Mouse (Mus musculus) MEL (cell line): ENCODE data around the gene Igfbp6. TPM values are rescaled to one million over a fixed set of nuclear protein-coding genes. Genes with fewer than 3 reads are reported as not detected.

ENCODE experiments used
- DNase-seq: peaks from one replicate; pipeline ENCODE4 v3.0.0; 2011; ENCODE audit warnings: low read depth, low spot score
- H3K27ac ChIP-seq: 2 replicates; pipeline ENCODE4 v1.5.1; 2012; ENCODE audit warnings: low read depth, mild to moderate bottlenecking, control low read depth, low read length, moderate library complexity; ENCODE audit not compliant: control insufficient read depth
- H3K27me3 ChIP-seq, 2 experiments: fragments of 150-350 bp in 1 of 2; sonication (generic) in 1 of 2; 2 replicates each; pipeline ENCODE4 v1.6.1; 2012; ENCODE audit warnings: low read length in 2 of 2, mild to moderate bottlenecking in 2 of 2, improper control_type of control experiment in 1 of 2, moderate library complexity in 1 of 2; ENCODE audit not compliant: insufficient read depth in 2 of 2, control insufficient read depth in 1 of 2
- H3K36me3 ChIP-seq, 2 experiments: 2 replicates each; pipeline ENCODE4 v1.6.1; 2012 to 2014; ENCODE audit warnings: low read length in 2 of 2, improper control_type of control experiment in 1 of 2, inconsistent platforms in 1 of 2, mild to moderate bottlenecking in 1 of 2; ENCODE audit not compliant: insufficient read depth in 2 of 2, control insufficient read depth in 1 of 2
- H3K4me1 ChIP-seq, 2 experiments: fragments of 150-350 bp in 1 of 2; sonication (generic) in 1 of 2; 2 replicates each; pipeline ENCODE4 v1.6.1; 2012; ENCODE audit warnings: low read length in 2 of 2, improper control_type of control experiment in 1 of 2, mild to moderate bottlenecking in 1 of 2; ENCODE audit not compliant: insufficient read depth in 2 of 2, control insufficient read depth in 1 of 2
- H3K4me3 ChIP-seq, 2 experiments: fragments of 150-350 bp in 1 of 2; sonication (generic) in 1 of 2; 2 replicates each; pipeline ENCODE4 v1.5.1; 2012; ENCODE audit warnings: low read depth in 2 of 2, low read length in 2 of 2, mild to moderate bottlenecking in 2 of 2, moderate library complexity in 2 of 2, control low read depth in 1 of 2, improper control_type of control experiment in 1 of 2; ENCODE audit not compliant: control insufficient read depth in 1 of 2, insufficient read depth in 1 of 2
- H3K79me2 ChIP-seq: 2 replicates; pipeline ENCODE4 v1.6.1; 2012; ENCODE audit warnings: mild to moderate bottlenecking, low read length, moderate library complexity; ENCODE audit not compliant: control insufficient read depth, poor library complexity, insufficient read depth
- H3K9ac ChIP-seq: 2 replicates; pipeline ENCODE4 v1.6.1; 2012; ENCODE audit warnings: low read depth, mild to moderate bottlenecking, control low read depth, low read length, moderate library complexity; ENCODE audit not compliant: control insufficient read depth, poor library complexity, severe bottlenecking
- H3K9me3 ChIP-seq: fragments of 150-350 bp; sonication (generic); replicated peaks from 2 replicates; pipeline ENCODE4 v1.6.1; 2012; ENCODE audit warnings: mild to moderate bottlenecking, low read length, improper control_type of control experiment, moderate library complexity; ENCODE audit not compliant: insufficient read depth
- CHD1 ChIP-seq: IDR thresholded peaks from 2 replicates; pipeline ENCODE4 v1.6.1; 2012; ENCODE audit warnings: low read depth, mild to moderate bottlenecking, inconsistent platforms, low read length, improper control_type of control experiment
- CTCF ChIP-seq, 3 experiments: IDR thresholded peaks in 2 of 3; conservative IDR thresholded peaks in 1 of 3; 2 replicates each; pipeline ENCODE4 v1.5.1; 2011 to 2012; ENCODE audit warnings: low read length in 3 of 3, low read depth in 2 of 3, mild to moderate bottlenecking in 2 of 3, improper control_type of control experiment in 1 of 3, inconsistent platforms in 1 of 3, mixed read lengths in 1 of 3, moderate library complexity in 1 of 3; ENCODE audit not compliant: control insufficient read depth in 1 of 3, insufficient read depth in 1 of 3, poor library complexity in 1 of 3, severe bottlenecking in 1 of 3
- E2F4 ChIP-seq: IDR thresholded peaks from 2 replicates; pipeline ENCODE4 v1.6.1; 2011; ENCODE audit warnings: low read depth, low read length, improper control_type of control experiment, borderline replicate concordance
- ELF1 ChIP-seq: IDR thresholded peaks from 2 replicates; pipeline ENCODE4 v1.6.1; 2014; ENCODE audit warnings: low read depth, mild to moderate bottlenecking, inconsistent platforms, low read length, improper control_type of control experiment, moderate library complexity
- GATA1 ChIP-seq: IDR thresholded peaks from 2 replicates; pipeline ENCODE4 v1.6.1; 2011; ENCODE audit warnings: low read depth, low read length, improper control_type of control experiment
- MAX ChIP-seq: IDR thresholded peaks from 2 replicates; pipeline ENCODE4 v1.6.1; 2011; ENCODE audit warnings: low read length, improper control_type of control experiment
- MAZ ChIP-seq: IDR thresholded peaks from 2 replicates; pipeline ENCODE4 v1.6.1; 2012; ENCODE audit warnings: low read depth, mild to moderate bottlenecking, inconsistent platforms, low read length, improper control_type of control experiment
- MEF2A ChIP-seq: IDR thresholded peaks from 2 replicates; pipeline ENCODE4 v1.6.1; 2014; ENCODE audit warnings: low read depth, mild to moderate bottlenecking, inconsistent platforms, low read length, improper control_type of control experiment; ENCODE audit not compliant: poor library complexity, insufficient replicate concordance, severe bottlenecking; ENCODE audit errors: extremely low read depth
- NELFE ChIP-seq: IDR thresholded peaks from 2 replicates; pipeline ENCODE4 v1.6.1; 2011; ENCODE audit warnings: low read depth, low read length, improper control_type of control experiment
- POLR2AphosphoS2 ChIP-seq: IDR thresholded peaks from 2 replicates; pipeline ENCODE4 v1.6.1; 2011; ENCODE audit warnings: low read length, improper control_type of control experiment
- POLR2AphosphoS5 ChIP-seq: IDR thresholded peaks from 2 replicates; pipeline ENCODE4 v1.6.1; 2012; ENCODE audit warnings: low read depth, borderline replicate concordance, mild to moderate bottlenecking, inconsistent platforms, low read length, moderate library complexity, mixed read lengths
- RCOR1 ChIP-seq: IDR thresholded peaks from 2 replicates; pipeline ENCODE4 v1.6.1; 2012; ENCODE audit warnings: low read depth, mild to moderate bottlenecking, inconsistent platforms, low read length, improper control_type of control experiment
- SIN3A ChIP-seq: IDR thresholded peaks from 2 replicates; pipeline ENCODE4 v1.6.1; 2012; ENCODE audit warnings: low read length, improper control_type of control experiment, inconsistent platforms
- TBP ChIP-seq: IDR thresholded peaks from 2 replicates; pipeline ENCODE4 v1.8.0; 2011; ENCODE audit warnings: low read depth, low read length, improper control_type of control experiment
- UBTF ChIP-seq: IDR thresholded peaks from 2 replicates; pipeline ENCODE4 v1.6.1; 2012; ENCODE audit warnings: low read depth, mild to moderate bottlenecking, inconsistent platforms, low read length, improper control_type of control experiment, moderate library complexity, borderline replicate concordance; ENCODE audit not compliant: insufficient read depth
- USF1 ChIP-seq: IDR thresholded peaks from 2 replicates; pipeline ENCODE4 v1.6.1; 2014; ENCODE audit warnings: low read depth, mild to moderate bottlenecking, inconsistent platforms, low read length, improper control_type of control experiment, moderate library complexity
- USF2 ChIP-seq, 2 experiments: IDR thresholded peaks; 2 replicates each; pipeline ENCODE4 v1.6.1; 2011 to 2012; ENCODE audit warnings: improper control_type of control experiment in 2 of 2, low read length in 2 of 2, borderline replicate concordance in 1 of 2, inconsistent platforms in 1 of 2, low read depth in 1 of 2, mild to moderate bottlenecking in 1 of 2; ENCODE audit not compliant: insufficient read depth in 1 of 2
- ZNF384 ChIP-seq: IDR thresholded peaks from 2 replicates; pipeline ENCODE4 v1.6.1; 2012; ENCODE audit warnings: low read depth, mild to moderate bottlenecking, inconsistent platforms, low read length, improper control_type of control experiment
- polyA plus RNA-seq, 2 experiments: library from polyadenylated mRNA; stranded (reverse) in 1 of 2; unstranded in 1 of 2; fragments of >175 nt in 1 of 2; fragments of >200 nt in 1 of 2; gene quantifications; 2 replicates each; pipeline versions ENCODE4 v1.2.1 to v1.2.4; 2012; ENCODE audit warnings: low replicate concordance in 2 of 2, low read depth in 1 of 2; ENCODE audit not compliant: insufficient read length in 2 of 2, insufficient read depth in 1 of 2, missing spikeins in 1 of 2
- total RNA-seq: library from RNA; depleted of rRNA; stranded (reverse); fragments of 300-350 nt; gene quantifications from 2 replicates; pipeline ENCODE4 v1.2.3, GENCODE M21; 2012

The Igfbp6 gene
- total and polyA plus RNA-seq, 3 experiments, result 0.65 to 1.8 TPM; not detected in 1

DNA sequence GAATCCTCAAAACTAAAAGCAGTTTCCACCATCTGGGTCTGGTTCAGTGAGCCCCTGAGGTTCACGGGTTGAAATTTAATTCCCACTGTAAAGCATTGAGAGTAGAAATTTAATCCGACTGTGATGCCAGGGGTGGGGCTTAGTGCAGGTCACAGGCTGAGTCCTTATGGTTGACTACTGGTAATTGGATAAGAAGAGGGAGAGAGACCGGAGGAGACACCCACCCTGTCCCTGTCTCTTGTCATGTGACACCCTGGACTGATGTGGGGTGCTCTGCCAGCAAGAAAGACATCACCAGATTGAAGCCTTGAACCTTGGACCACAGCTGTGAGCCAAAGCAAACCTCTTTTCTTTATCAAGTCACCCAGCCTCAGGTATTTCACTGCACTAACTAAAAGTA lies 38.9 kb downstream of the Igfbp6 start:
- Histone ChIP-seq H3K4me3 (no peak overlapping the region), H3K9me3 (no peaks in the 10 kb centered on the region), H3K27ac (no peak overlapping the region)
- DNase-seq, result no peak
- TF ChIP-seq ELF1, result no peak
- no peak for TF ChIP-seq E2F4
- TF ChIP-seq USF2 (IDR thresholded peaks at IDR 0.05; ENCODE audit: borderline replicate concordance in 1 of 2, insufficient read depth in 1 of 2, low read depth in 1 of 2, low read length in 2 of 2), result no peak
- no peak for TF ChIP-seq USF1
- no peak for TF ChIP-seq CTCF (IDR thresholded peaks at IDR 0.05 in 2 of 3, conservative IDR thresholded peaks at IDR 0.05 in 1 of 3; ENCODE audit: control insufficient read depth in 1 of 3, insufficient read depth in 1 of 3, low read depth in 2 of 3, low read length in 3 of 3, poor library complexity in 1 of 3, severe bottlenecking in 1 of 3)
- TF ChIP-seq GATA1, result no peak
- TF ChIP-seq MAX, result no peak
- no peak for TF ChIP-seq POLR2AphosphoS5
- no peak for TF ChIP-seq CHD1
- no peak for TF ChIP-seq POLR2AphosphoS2
- TF ChIP-seq RCOR1, result no peak
- TF ChIP-seq SIN3A, result no peak
- TF ChIP-seq ZNF384, result no peak
- TF ChIP-seq TBP, result no peak
- TF ChIP-seq, all 39 proteins: peak for 0
- Histone ChIP-seq H3K9ac (no peak overlapping the region), H3K27me3 (no peaks in the 10 kb centered on the region), H3K4me1 (peaks cover 0 to 4% of the 10 kb centered on the region in 2 experiments; a peak in 1 of 4 replicates), H3K79me2 (no peaks in the 10 kb centered on the region), H3K36me3 (no peaks in the 10 kb centered on the region)

DNA sequence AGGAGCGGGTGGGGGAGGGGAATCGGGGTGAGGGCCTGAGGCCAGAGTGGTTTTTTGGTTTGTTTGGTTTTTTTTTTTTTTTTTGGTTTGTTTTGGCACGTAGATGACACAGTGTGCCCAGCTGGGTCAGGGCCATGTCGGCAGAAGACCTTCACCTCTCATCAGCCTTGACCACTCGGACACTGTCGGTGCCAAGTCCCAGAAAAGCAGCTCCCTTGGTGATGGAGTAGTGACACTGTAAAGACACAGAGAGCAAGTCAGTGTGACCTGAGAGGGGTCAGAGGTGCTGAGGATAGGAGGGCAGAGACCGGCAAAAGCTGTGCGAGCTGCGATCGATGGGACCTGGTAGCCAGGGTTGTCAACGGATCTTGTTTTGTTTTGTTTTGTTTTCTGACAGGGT lies 42.1 kb downstream of the Igfbp6 start:
- Histone ChIP-seq H3K36me3 (no peaks in the 10 kb centered on the region), H3K9ac (no peak overlapping the region), H3K4me3 (no peak overlapping the region), H3K9me3 (no peaks in the 10 kb centered on the region), H3K79me2 (no peaks in the 10 kb centered on the region), H3K27ac (no peak overlapping the region), H3K27me3 (no peaks in the 10 kb centered on the region), H3K4me1 (no peaks in the 10 kb centered on the region)
- TF ChIP-seq MEF2A, result no peak
- TF ChIP-seq UBTF, result no peak
- no peak for TF ChIP-seq NELFE
- TF ChIP-seq E2F4, result no peak
- no peak for TF ChIP-seq MAZ
- TF ChIP-seq USF2 (IDR thresholded peaks at IDR 0.05; ENCODE audit: borderline replicate concordance in 1 of 2, insufficient read depth in 1 of 2, low read depth in 1 of 2, low read length in 2 of 2), result no peak
- DNase-seq, result no peak
